Mouse (Mus musculus): ENCODE results near the gene Chst8. TPM values are rescaled to one million over a fixed set of nuclear protein-coding genes. Genes with fewer than 3 reads are reported as not detected.

Chst8 gene
- polyA plus RNA-seq, 1 experiment from 2014 or later = 11.0 TPM

DNA sequence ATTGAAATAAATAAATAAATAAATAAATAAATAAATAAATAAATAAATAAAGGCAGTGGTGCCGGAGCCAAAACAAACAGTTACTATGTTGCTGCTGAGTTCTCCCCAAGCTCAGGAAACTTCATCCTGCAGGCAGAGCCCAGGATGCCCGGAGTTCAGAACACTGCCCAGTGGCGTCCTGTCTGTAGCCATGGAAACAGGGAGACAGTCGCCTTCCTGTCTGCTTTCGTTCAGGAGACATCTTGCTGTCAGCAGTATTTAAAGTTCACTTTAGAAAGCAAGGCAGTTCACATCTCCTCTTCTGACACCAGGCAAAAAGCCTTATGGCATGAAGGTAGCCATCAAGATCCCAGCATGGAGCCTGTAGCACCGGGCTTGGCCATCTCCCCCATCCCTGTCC, 8.0 kb upstream of the Chst8 start:
- H3K9me3 ChIP-seq = no peaks in the 10 kb centered on the region
- no peak overlapping the region for H3K9ac ChIP-seq
- H3K27ac ChIP-seq (replicated peaks) = no peak overlapping the region
- ATAC-seq (ENCODE audit: low FRiP score, low read depth) = no peak
- no peaks in the 10 kb centered on the region for H3K27me3 ChIP-seq
- H3K4me3 ChIP-seq = no peak overlapping the region
- peaks cover 8% of the 10 kb centered on the region for H3K4me1 ChIP-seq (replicated peaks)
- no peaks in the 10 kb centered on the region for H3K36me3 ChIP-seq
- no peak overlapping the region for H3K4me2 ChIP-seq
- 17% methylated on average over 6 of the region's 6 CpGs for WGBS

DNA sequence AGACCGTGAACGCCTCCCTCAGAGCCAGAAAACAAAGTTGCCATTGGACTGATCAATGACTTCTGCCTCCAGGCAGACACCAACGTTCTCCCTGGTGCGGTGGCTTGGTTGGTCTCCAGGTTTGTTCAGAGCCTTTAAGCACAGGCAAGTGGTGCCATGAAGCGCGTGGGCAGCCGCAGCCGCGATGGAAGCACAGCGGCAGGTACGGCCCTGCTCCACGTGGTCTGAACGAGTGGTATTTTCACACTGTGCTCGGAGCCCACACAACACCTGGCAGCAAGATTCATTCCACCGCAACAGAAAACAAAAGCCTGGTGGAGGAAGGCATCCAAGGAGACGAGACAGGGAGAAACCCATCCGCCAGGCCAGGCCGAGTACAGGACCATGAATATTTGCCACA, 7.3 kb upstream of the Chst8 start:
- Histone ChIP-seq H3K27me3 (no peaks in the 10 kb centered on the region), H3K36me3 (no peaks in the 10 kb centered on the region), H3K4me3 (no peak overlapping the region), H3K9me3 (no peaks in the 10 kb centered on the region), H3K4me2 (no peak overlapping the region), H3K4me1 (replicated peaks) (peaks cover 8% of the 10 kb centered on the region), H3K9ac (no peak overlapping the region), H3K27ac (replicated peaks) (no peak overlapping the region)
- no peak for ATAC-seq (ENCODE audit: low FRiP score, low read depth)
- 84% methylated on average over 18 of the region's 18 CpGs for WGBS

DNA sequence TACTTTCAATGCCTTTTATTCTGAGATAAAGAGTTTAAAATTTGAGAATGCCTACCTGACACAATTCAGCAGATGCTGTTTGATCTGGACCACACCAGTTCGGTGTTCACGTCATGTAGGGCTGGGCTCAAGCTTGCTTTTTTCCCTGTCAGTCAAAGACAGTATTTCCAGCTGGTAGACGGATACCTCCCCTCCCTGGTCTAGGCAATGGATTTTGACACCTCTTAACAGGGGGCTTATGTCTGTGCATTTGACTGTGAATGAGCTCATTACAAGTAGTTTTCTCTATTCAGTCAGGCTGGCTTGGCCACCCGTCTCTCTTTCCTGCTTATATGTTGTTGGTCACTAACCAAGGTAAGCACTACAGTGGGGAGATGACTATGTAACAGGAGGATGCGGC, 6.1 kb upstream of the Chst8 start:
- Histone ChIP-seq H3K9me3 (no peaks in the 10 kb centered on the region), H3K27me3 (peaks cover 7% of the 10 kb centered on the region; the same call in 1 of the 2 replicates), H3K27ac (replicated peaks) (no peak overlapping the region), H3K4me3 (no peak overlapping the region), H3K36me3 (no peaks in the 10 kb centered on the region), H3K4me2 (no peak overlapping the region), H3K9ac (no peak overlapping the region), H3K4me1 (replicated peaks) (peaks cover 8% of the 10 kb centered on the region)
- WGBS = 62% methylated on average over 5 of the region's 5 CpGs
- ATAC-seq (ENCODE audit: low FRiP score, low read depth) = no peak

DNA sequence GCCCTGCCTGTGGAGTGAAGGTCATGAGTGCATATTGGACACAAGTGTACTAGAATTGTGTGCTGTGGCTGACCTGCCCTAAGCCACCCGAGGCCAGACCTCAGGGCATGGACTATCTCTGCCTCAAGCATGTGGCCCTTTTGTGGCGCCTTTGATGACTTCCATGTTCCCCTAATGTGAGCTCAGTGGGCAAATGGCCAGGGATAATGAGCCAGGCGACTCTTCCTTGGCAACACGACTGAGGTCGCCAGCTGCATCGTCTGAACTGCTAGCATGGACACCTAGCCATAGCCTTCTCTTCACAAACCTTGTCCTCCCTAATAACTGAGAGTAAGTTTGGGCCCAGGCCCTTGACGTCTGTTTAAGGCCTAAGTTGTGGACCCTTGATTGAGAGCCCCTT, 4.5 kb upstream of the Chst8 start:
- Histone ChIP-seq H3K9me3 (no peaks in the 10 kb centered on the region), H3K4me1 (replicated peaks) (peaks cover 16% of the 10 kb centered on the region), H3K4me3 (no peak overlapping the region), H3K9ac (no peak overlapping the region), H3K27ac (replicated peaks) (no peak overlapping the region), H3K4me2 (no peak overlapping the region), H3K36me3 (no peaks in the 10 kb centered on the region), H3K27me3 (peaks cover 14% of the 10 kb centered on the region; the same call in 1 of the 2 replicates)
- WGBS = 70% methylated on average over 7 of the region's 7 CpGs
- ATAC-seq (ENCODE audit: low FRiP score, low read depth) = no peak

DNA sequence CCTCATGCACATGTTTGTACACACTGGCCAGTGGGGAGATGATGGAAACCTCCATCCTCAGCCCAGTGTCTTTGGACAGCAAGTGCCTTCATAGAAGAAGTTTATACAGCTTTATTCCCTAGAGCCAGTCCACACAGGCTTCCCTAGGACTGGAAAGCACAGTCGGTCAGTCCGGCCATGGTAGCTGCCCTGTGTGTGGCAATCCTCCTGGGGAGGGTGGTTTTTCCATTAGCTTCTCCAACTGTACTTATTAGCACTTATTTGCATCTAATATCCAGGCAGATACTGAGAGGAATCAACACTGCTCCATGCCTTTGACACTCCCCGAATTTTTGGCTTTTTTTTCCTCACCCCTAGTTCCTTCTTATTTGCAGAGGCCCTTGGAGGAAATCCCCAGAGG, 2.3 kb upstream of the Chst8 start:
- no peak overlapping the region for H3K4me3 ChIP-seq
- no peak overlapping the region for H3K27ac ChIP-seq (replicated peaks)
- H3K4me2 ChIP-seq = no peak overlapping the region
- WGBS = 66% methylated on average over 3 of the region's 3 CpGs
- H3K4me1 ChIP-seq (replicated peaks) = peaks cover 25% of the 10 kb centered on the region
- ATAC-seq (ENCODE audit: low FRiP score, low read depth) = no peak
- H3K9ac ChIP-seq = no peak overlapping the region
- no peaks in the 10 kb centered on the region for H3K9me3 ChIP-seq
- H3K27me3 ChIP-seq = peaks cover 26% of the 10 kb centered on the region; the same call in 1 of the 2 replicates
- H3K36me3 ChIP-seq = no peaks in the 10 kb centered on the region

DNA sequence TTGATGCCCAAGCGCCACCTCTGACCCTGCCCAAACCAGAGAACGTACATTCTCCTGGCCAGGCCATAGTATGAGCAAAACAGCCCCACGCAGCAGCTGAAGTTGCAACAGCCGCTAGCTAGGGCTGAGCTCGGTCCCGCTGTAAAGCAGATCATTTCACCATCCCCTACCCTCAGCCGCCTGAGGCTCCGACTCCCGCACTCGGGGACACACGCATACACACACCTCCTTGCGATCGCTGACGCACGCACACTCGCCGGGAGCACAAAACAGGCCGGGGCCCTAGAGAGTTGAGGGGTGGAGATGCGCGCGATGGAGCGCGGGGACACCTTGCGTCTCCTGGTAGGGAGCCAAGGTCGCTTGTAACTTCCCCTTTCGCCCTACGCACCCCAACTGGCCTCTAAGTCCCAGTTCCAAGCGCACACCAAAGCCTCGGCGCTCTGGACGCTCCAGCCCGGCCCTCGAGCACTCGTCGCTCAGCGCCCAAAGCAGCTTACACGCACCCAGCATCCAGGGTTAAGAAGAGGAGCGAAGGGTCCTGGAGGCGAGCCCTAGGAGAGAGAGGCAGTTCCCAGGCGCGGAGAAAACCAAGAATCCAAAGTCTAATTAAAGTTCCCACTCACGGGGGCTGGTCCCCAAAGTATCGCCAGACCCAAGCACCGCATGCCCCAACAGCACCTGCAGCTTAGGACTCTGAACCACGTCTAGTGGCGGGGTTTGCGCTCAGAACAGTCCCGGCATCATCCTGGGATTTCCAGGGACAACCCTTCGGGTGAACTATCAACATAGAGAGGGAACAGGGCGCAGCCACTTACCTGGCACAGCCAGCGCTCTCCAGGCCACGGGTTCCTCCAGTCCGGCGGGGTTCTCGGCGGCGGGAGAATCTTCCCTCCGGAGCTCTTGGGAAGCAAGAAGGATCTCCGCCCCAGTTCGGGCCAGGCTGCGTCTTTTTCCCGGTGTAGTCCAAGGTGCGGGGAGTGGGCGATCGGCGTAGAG, 682 bp downstream of the Chst8 start:
- ATAC-seq (ENCODE audit: low FRiP score, low read depth) = peak; percentile 39
- H3K36me3 ChIP-seq = no peaks in the 10 kb centered on the region
- H3K27ac ChIP-seq (replicated peaks) = 0 out of 2 replicates have a peak overlapping the region, but pooled peaks have one; percentile 27
- peaks cover 28% of the 10 kb centered on the region; the same call in 1 of the 2 replicates for H3K27me3 ChIP-seq
- H3K4me1 ChIP-seq (replicated peaks) = peaks cover 34% of the 10 kb centered on the region
- peak overlapping the region; percentile 66 for H3K4me3 ChIP-seq
- H3K9ac ChIP-seq = peak overlapping the region; percentile 52
- no peaks in the 10 kb centered on the region for H3K9me3 ChIP-seq
- WGBS = under 1% methylated on average over 66 of the region's 66 CpGs
- H3K4me2 ChIP-seq = peak overlapping the region; percentile 98

DNA sequence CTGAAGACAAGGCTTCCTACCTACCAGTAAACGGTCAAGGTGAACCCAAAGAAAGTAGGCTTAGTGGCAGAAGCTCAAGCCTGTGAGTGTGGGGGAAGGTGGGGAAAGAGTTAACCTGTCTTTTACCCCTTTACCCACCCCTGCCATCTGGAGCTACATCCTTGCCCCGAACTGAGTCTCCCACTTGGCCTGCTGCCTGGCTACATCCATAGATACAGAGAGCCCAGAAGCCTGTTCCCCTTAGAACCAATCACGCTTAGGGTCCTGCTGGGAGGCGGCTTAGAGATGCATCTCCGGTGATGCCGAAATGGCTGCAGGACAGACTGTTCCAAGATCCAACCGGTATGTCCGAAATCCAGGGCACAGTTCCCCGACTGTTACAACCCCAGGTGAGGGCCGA, 1.5 kb downstream of the Chst8 start:
- Histone ChIP-seq H3K36me3 (no peaks in the 10 kb centered on the region), H3K4me3 (peak overlapping the region; percentile 66), H3K27ac (replicated peaks) (no peak overlapping the region), H3K27me3 (peaks cover 28% of the 10 kb centered on the region; the same call in 1 of the 2 replicates), H3K9ac (peak overlapping the region; percentile 52; the same call in 1 of the 2 replicates), H3K4me1 (replicated peaks) (peaks cover 34% of the 10 kb centered on the region), H3K4me2 (peak overlapping the region; percentile 98), H3K9me3 (no peaks in the 10 kb centered on the region)
- 5% methylated on average over 10 of the region's 10 CpGs for WGBS
- ATAC-seq (ENCODE audit: low FRiP score, low read depth) = no peak

DNA sequence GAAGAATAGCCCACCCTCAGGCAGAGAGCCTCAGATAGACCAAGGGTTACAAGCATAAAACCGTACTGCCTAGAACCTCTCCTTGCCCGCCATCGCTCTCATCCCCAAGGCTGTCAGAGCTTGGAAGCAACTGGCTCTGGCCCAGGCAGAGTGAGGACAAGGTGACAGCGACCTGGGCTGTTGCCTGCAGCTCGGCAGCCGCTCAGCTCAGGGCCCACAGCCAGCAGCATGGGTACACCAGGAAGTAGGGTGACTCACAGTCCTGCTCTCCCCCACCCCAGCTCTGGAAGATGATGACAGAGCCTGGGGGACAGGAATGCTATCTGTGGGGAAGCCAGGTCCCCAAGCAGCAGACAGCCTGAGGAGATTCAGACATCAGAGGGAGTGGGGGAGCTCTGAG, 6.2 kb downstream of the Chst8 start:
- Histone ChIP-seq H3K9me3 (no peaks in the 10 kb centered on the region), H3K4me1 (replicated peaks) (peaks cover 28% of the 10 kb centered on the region), H3K27ac (replicated peaks) (no peak overlapping the region), H3K27me3 (peaks cover 13% of the 10 kb centered on the region; the same call in 1 of the 2 replicates), H3K36me3 (no peaks in the 10 kb centered on the region), H3K4me2 (no peak overlapping the region), H3K9ac (no peak overlapping the region), H3K4me3 (no peak overlapping the region)
- WGBS = 60% methylated on average over 6 of the region's 6 CpGs
- no peak for ATAC-seq (ENCODE audit: low FRiP score, low read depth)

DNA sequence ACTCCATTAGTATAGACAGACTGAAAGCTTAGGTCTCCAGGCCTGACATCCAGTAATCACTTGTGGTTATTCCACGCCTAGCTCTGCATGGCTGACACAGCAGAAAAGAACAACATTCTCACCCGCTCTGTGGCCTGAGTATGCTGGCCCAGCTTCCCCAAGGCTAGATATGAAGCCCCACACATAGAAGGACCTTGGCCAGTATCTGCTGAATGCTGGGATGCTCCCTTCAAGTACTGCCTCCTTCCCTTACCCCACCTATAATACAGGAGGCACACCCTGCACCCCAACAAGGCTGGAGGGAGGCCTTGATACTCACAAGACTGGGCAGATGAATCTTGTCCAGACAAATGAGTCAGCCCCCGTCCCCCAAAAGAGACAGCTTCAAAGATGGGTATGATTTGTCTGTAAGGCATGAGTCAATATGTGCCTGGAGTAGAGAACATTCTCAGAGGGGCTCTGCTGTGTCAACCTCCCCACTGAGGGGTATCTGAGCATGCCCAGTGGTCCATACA, 6.8 kb downstream of the Chst8 start:
- H3K4me1 ChIP-seq (replicated peaks) = peaks cover 22% of the 10 kb centered on the region
- H3K9ac ChIP-seq = no peak overlapping the region
- peaks cover 7% of the 10 kb centered on the region; the same call in 1 of the 2 replicates for H3K27me3 ChIP-seq
- H3K4me2 ChIP-seq = no peak overlapping the region
- H3K4me3 ChIP-seq = no peak overlapping the region
- no peaks in the 10 kb centered on the region for H3K9me3 ChIP-seq
- no peaks in the 10 kb centered on the region for H3K36me3 ChIP-seq
- H3K27ac ChIP-seq (replicated peaks) = no peak overlapping the region
- 87% methylated on average over 3 of the region's 3 CpGs for WGBS
- ATAC-seq (ENCODE audit: low FRiP score, low read depth) = no peak

DNA sequence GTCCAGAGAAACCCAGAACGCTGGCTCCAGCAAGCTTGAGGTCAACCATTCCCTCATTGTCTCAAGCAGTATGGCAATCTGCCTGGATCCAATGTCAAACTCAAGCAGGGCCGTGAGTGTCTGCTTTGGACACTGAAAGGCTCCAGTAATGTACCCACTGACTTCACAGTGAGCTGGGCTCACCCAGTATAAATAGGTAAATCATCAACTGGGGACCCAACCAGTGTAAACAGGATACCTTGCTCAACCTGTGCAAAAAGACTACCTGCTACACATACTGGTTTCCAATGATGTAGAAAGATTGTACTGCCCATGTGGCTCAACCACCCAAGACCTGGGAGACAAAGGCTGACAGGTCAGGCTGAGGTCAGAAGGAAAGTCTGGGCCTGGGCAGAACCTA, 7.5 kb downstream of the Chst8 start:
- WGBS = 73% methylated on average over 2 of the region's 2 CpGs
- Histone ChIP-seq H3K27me3 (peaks cover 3% of the 10 kb centered on the region; the same call in 1 of the 2 replicates), H3K9ac (no peak overlapping the region), H3K27ac (replicated peaks) (no peak overlapping the region), H3K4me2 (no peak overlapping the region), H3K4me1 (replicated peaks) (peaks cover 24% of the 10 kb centered on the region), H3K4me3 (no peak overlapping the region), H3K9me3 (no peaks in the 10 kb centered on the region), H3K36me3 (no peaks in the 10 kb centered on the region)
- ATAC-seq (ENCODE audit: low FRiP score, low read depth) = no peak

DNA sequence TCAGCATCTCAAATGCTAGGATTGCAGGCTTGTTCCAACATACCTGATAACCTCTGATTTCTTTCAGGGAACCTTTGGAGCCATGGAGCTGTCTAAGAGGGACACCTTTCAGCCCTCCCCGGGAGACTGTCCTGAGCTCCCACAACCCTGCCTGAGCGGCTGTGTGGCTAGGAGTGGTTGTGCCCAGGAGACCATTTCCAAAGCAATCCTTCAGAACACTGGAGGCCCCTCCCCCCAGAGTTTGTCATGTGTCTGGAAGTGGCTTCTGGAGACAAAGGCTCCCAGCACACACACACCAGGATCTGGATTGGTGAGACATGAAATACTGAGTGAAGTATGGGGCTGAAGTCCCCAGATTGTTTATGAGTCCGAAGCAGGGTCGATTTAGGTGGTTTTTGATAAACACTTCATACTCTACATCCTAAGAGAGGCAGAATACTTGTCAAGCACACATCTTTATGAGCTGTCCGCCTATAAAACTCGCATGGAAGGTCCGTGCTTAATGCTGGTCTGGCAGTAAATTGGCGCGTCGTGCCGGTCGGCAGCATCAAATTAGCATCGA, 12.5 kb downstream of the Chst8 start:
- Histone ChIP-seq H3K27me3 (no peaks in the 10 kb centered on the region), H3K9me3 (no peaks in the 10 kb centered on the region), H3K4me1 (replicated peaks) (peaks cover 34% of the 10 kb centered on the region), H3K9ac (no peak overlapping the region), H3K4me3 (no peak overlapping the region), H3K36me3 (no peaks in the 10 kb centered on the region), H3K4me2 (no peak overlapping the region), H3K27ac (replicated peaks) (no peak overlapping the region)
- ATAC-seq (ENCODE audit: low FRiP score, low read depth) = no peak
- WGBS = 21% methylated on average over 13 of the region's 13 CpGs

DNA sequence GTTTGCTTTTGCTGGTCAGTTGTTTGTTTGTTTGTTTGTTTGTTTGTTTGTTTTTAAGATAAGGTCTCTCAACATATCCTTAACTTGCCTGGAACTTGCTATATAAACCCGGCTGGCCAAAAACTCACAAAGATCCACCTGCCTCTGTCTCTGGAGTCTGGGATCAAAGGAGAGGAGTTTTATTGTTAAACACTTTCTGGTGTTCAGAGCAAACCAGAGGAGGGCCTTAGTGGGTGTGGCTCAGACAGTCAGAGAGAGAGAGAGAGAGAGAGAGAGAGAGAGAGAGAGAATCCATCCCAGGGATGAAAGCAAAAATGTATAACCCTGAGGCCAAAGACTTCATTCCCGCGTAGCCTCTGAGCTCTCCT, 13.1 kb downstream of the Chst8 start:
- H3K4me1 ChIP-seq (replicated peaks) = peaks cover 28% of the 10 kb centered on the region
- H3K27ac ChIP-seq (replicated peaks) = 0 out of 2 replicates have a peak overlapping the region, but pooled peaks have one; percentile 21
- ATAC-seq (ENCODE audit: low FRiP score, low read depth) = no peak
- no peak overlapping the region for H3K9ac ChIP-seq
- H3K27me3 ChIP-seq = no peaks in the 10 kb centered on the region
- no peak overlapping the region for H3K4me3 ChIP-seq
- no peaks in the 10 kb centered on the region for H3K9me3 ChIP-seq
- 23% methylated on average over 3 of the region's 3 CpGs for WGBS
- H3K4me2 ChIP-seq = no peak overlapping the region
- no peaks in the 10 kb centered on the region for H3K36me3 ChIP-seq

Measured in hindbrain, embryonic 15.5 days (tissue).